Mouse (Mus musculus) naive thymus-derived CD4-positive, alpha-beta T cell, adult 2 months (primary cell): Measurements from ENCODE around the gene Stub1.
"Not testable (repeated sequence)": the region's sequence is repeated elsewhere in the genome, so short reads cannot be mapped to it uniquely, and the experiment has no call there.

Experiments used
- DNase-seq: peaks from one replicate; pipeline ENCODE4 v3.0.0-alpha.2; 2011; ENCODE audit warnings: low read depth

Stub1 gene

DNA sequence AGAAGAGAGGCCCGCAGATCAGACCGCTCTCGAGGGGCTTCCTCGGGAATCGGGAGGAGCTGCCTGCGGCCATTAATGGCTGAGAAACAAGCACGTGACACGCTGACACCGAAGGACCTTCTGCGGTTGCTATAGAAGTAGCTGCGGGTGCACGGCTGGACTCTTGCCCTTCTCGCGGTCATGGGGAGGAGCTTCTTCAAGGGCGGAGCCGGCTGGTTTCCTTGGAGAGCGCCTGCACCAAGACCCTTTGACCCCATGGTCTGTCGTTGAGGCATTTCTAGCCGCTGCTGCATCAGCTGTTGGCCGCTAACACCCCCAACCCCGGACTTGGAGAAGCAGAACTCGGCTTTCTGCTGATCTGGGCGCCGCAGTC, at the start of gene Stub1:
TSS of gene Stub1 (minus strand) at position 114 of the 373 bp plus-strand sequence.
- DNase-seq = no peak

GRCm38 (mm10) chr17:25882306-25882705, 49.1 kb upstream of the Stub1 start:
- DNase-seq = no peak

DNA sequence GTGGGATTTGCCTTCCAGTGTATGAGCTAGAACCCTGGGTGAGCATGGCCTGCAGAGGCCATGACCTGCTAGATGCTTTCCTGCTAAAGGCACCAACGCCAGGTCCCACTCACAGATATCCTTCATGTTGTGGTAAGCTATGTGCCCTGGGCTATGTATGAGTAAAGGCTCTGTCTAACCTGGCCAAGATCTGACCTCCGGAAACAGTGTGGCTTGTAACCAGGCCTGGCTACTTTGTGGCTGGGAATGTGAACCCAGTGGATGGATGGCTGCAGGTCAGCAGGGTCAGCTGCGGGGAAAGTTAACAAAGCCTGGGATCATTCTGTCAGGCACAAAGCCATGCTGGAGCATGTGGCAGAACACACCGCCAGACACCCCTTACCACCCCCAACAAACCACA, 48.5 kb upstream of the Stub1 start:
- no peak for DNase-seq

- DNase-seq = no peak
Observed at GRCm38 (mm10) chr17:25880913-25881641, 47.9 kb upstream of the Stub1 start.

DNA sequence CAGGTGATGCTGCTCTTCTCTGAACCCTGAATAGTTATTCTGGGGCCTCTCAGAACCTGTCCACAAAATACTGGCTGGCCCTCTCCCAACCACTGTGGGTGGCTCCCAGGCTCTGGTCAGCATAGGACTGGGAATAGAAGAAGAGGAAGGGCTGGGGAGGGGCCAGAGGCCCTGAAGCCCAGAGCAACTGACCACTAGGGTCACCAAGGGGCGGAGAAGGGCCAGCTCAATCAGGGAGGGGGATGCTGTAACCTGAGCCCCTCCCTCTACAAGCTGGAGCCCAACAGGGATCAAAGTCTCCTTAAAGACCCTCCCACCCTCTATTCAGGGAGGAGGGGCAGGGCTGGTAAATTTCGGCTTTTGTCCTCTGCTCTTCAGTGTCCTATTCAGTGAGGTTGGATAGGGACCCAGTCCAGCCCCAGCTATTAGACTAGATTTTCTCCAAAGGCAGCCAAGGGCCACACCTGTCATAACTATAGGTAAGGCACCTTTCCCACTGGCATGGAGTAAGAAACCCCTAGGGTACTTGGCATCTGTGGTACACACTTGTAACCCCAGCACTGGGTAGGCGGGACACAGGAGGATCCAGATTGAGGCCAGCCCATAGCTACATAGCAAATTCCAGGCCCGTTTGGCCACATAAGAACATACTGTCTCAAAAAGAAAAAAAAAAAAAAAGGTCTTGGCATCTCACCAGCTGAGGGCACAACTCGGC, 47.1 kb upstream of the Stub1 start, which contains the start of gene Wfikkn1:
TSS of gene Wfikkn1 (minus strand) at position 663 of the 715 bp plus-strand sequence.
- no peak for DNase-seq

DNA sequence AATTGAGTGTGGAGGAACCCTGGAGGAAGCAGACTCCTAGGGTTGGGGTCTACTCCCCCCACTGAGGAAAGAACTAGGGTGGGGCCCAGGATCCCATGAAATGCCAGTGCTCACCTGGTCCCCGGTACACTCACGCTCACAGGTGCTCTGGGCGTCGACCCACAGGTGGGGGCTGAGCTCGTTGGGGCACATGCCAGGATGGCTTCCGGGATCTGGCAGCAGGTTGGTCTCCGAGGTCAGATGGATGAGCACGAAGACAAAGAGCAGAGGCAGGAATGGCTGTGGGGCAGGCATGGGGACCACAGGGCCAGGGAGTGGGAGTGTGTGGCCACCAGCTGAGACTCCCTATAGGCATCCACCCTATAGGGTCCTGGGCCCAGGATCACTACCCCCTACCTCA, 46.5 kb upstream of the Stub1 start:
- DNase-seq = no peak

- no peak for DNase-seq
Observed at GRCm38 (mm10) chr17:25879261-25879660, 46.1 kb upstream of the Stub1 start.

DNA sequence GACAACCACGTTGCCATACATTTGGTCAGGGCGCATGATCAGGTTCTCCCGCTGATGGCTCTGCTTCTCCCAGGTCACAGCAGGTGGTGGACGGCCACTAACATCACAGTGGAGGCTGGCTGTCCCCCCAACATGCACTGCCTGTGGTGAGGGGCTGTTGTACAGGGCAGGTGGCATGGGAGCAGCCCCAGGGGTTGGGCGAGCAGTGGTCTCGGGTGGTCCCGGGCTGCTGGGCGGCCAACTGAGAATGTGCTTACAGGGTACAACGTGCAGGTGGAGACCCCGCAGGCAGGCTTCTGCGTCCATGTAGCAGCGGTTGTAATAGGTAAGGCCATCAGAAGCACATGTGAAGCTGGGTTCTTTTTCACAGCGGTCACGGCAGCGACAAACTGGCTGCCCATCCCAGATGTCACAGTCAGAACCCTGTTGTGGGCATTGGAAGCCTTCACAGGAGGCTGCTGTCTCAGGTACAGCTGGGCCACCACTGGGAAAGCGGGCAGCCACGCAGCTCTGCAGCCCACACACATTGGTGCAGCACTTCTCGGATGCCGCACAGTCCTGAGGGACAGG, 45.5 kb upstream of the Stub1 start:
- DNase-seq = no peak

- no peak for DNase-seq
Observed at GRCm38 (mm10) chr17:25877741-25878610, 44.8 kb upstream of the Stub1 start.

GRCm38 (mm10) chr17:25877025-25877424, 43.8 kb upstream of the Stub1 start:
- DNase-seq = no peak

- DNase-seq = no peak
Observed at GRCm38 (mm10) chr17:25876347-25876915, 43.2 kb upstream of the Stub1 start.

DNA sequence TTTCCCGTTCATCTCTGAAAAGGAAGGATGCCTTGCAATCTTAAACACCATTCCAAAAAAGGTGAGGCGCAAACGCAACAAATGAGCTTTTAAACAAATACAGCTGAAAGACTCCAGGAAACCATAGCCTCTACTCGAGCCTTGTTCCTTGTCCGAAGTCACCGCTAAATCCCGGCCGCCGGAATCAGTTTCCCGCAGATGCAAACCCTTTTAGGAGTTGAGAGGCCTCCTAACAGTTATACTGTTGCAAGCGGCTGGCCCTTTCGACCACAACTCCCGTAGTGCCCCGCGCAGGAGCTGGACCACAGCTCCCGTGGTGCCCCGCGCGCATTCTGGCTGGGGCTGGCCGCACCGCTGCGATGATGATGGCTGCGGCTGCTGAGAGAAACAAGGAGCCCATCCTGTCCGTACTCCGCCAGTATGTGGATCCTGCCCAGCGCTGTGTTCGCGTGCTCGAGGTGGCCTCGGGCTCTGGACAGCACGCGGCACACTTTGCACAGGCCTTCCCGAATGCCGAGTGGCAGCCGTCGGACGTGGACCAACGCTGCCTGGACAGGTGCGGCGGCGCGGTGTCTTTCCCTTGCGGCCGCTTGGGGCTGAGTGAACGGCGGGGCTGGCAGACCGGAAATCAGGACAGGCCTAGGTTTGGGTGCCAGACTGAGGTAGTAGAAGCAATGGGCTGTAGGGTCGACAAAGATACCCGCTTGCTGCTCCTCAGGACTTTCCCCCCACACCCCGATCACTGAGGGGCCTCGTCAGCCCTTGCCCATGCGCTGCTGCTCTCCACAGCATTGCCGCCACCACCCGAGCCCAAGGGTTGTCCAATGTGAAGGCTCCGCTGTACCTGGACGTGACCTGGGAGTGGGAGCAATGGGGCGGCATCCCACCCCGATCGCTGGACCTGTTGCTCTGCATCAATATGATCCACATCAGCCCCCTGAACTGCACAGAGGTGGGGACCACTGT, 42.2 kb upstream of the Stub1 start:
- peak; percentile 88 for DNase-seq

DNA sequence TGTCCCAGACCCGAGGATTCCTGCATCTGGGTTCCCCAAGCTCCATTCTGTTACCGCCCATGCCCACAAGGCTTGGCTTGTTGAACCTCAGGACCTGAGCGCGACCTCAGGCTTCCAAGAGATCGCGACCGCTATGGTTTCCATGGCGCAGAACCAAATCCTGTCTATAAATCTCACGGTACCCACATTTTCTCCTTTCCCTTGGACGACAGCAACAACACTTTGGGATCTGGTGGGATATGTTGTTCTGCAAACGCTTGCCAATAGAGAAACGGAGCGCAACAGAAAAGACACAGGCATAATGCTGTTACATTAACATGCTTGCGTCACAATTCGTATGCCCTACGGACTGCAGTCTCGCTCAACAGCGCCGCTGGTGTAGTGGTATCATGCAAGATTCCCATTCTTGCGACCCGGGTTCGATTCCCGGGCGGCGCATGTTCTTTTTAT, 41.5 kb upstream of the Stub1 start, which contains the start of gene Mettl26:
TSS of gene Mettl26 (plus strand) at position 354 of the 450 bp plus-strand sequence.
- DNase-seq = peak; percentile 97

GRCm38 (mm10) chr17:25874148-25874720, 41.0 kb upstream of the Stub1 start:
- DNase-seq = no peak

DNA sequence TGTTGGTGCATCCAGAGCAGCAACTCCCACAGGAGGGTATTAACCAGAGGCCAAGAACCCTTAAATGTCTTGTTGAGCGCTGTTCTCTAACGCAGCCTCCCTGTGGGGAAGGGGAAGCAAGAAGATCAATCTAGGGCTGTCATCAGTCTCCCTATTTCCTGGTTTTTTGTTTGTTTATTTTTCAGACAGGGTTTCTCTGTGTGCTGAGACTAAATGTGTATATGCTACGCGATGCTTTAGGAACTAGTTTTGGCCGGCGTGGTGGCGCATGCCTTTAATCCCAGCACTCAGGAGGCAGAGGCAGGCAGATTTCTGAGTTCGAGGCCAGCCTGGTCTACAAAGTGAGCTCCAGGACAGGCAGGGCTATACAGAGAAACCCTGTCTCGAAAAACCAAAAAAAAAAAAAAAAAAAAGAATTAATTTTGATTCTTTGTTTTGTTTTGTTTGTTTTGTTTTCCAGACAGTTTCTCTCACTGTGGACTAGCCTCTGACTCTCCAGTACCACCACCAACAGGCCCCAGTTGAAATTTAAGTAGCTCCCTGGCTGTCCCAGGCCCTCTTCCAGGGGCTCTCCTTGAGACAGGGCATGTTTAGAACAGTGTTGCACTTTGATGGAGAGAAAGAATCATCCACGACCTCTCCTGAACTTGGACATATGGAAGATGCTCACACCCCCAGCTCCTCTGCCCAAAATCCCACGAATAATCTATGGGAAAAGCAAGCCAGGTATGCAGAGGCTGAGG, 40.4 kb upstream of the Stub1 start:
- no peak for DNase-seq

GRCm38 (mm10) chr17:25872676-25873075, 39.5 kb upstream of the Stub1 start:
- DNase-seq = no peak

DNA sequence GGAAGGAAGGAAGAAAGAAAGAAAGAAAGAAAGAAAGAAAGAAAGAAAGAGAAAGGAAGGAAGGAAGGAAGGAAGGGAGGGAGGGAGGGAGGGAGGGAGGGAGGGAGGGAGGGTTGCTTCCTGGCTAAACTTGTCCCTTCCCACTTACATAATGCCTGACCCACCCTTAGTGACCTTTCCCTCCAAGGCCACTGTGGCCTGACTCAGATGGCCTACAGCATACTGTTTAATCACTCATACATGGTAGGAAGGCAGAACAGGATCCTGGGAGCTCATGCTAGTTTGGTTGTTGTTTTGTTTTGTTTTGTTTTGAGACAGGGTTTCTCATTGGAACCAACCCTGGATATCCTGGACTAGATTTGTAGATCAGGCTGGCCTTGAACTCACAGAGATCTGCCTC, 38.4 kb upstream of the Stub1 start:
- DNase-seq = not testable (repeated sequence)

- DNase-seq = no peak
Observed at GRCm38 (mm10) chr17:25869954-25870353, 36.8 kb upstream of the Stub1 start.

- no peak for DNase-seq
Observed at GRCm38 (mm10) chr17:25869498-25869897, 36.3 kb upstream of the Stub1 start.
